Mouse (Mus musculus) MEL (cell line): ENCODE data around the gene Ctsa. TPM values are rescaled to one million over a fixed set of nuclear protein-coding genes. Genes with fewer than 3 reads are reported as not detected.

Experiments
- DNase-seq: peaks from one replicate; pipeline ENCODE4 v3.0.0; 2011; ENCODE audit warnings: low read depth, low spot score
- H3K27ac ChIP-seq: 2 replicates; pipeline ENCODE4 v1.5.1; 2012; ENCODE audit warnings: low read depth, mild to moderate bottlenecking, control low read depth, low read length, moderate library complexity; ENCODE audit not compliant: control insufficient read depth
- H3K27me3 ChIP-seq, 2 experiments: fragments of 150-350 bp in 1 of 2; sonication (generic) in 1 of 2; 2 replicates each; pipeline ENCODE4 v1.6.1; 2012; ENCODE audit warnings: low read length in 2 of 2, mild to moderate bottlenecking in 2 of 2, improper control_type of control experiment in 1 of 2, moderate library complexity in 1 of 2; ENCODE audit not compliant: insufficient read depth in 2 of 2, control insufficient read depth in 1 of 2
- H3K36me3 ChIP-seq, 2 experiments: 2 replicates each; pipeline ENCODE4 v1.6.1; 2012 to 2014; ENCODE audit warnings: low read length in 2 of 2, improper control_type of control experiment in 1 of 2, inconsistent platforms in 1 of 2, mild to moderate bottlenecking in 1 of 2; ENCODE audit not compliant: insufficient read depth in 2 of 2, control insufficient read depth in 1 of 2
- H3K4me1 ChIP-seq, 2 experiments: fragments of 150-350 bp in 1 of 2; sonication (generic) in 1 of 2; 2 replicates each; pipeline ENCODE4 v1.6.1; 2012; ENCODE audit warnings: low read length in 2 of 2, improper control_type of control experiment in 1 of 2, mild to moderate bottlenecking in 1 of 2; ENCODE audit not compliant: insufficient read depth in 2 of 2, control insufficient read depth in 1 of 2
- H3K4me3 ChIP-seq, 2 experiments: fragments of 150-350 bp in 1 of 2; sonication (generic) in 1 of 2; 2 replicates each; pipeline ENCODE4 v1.5.1; 2012; ENCODE audit warnings: low read depth in 2 of 2, low read length in 2 of 2, mild to moderate bottlenecking in 2 of 2, moderate library complexity in 2 of 2, control low read depth in 1 of 2, improper control_type of control experiment in 1 of 2; ENCODE audit not compliant: control insufficient read depth in 1 of 2, insufficient read depth in 1 of 2
- H3K79me2 ChIP-seq: 2 replicates; pipeline ENCODE4 v1.6.1; 2012; ENCODE audit warnings: mild to moderate bottlenecking, low read length, moderate library complexity; ENCODE audit not compliant: control insufficient read depth, poor library complexity, insufficient read depth
- H3K9ac ChIP-seq: 2 replicates; pipeline ENCODE4 v1.6.1; 2012; ENCODE audit warnings: low read depth, mild to moderate bottlenecking, control low read depth, low read length, moderate library complexity; ENCODE audit not compliant: control insufficient read depth, poor library complexity, severe bottlenecking
- H3K9me3 ChIP-seq: fragments of 150-350 bp; sonication (generic); replicated peaks from 2 replicates; pipeline ENCODE4 v1.6.1; 2012; ENCODE audit warnings: mild to moderate bottlenecking, low read length, improper control_type of control experiment, moderate library complexity; ENCODE audit not compliant: insufficient read depth
- BHLHE40 ChIP-seq: IDR thresholded peaks from 2 replicates; pipeline ENCODE4 v1.6.1; 2012; ENCODE audit warnings: low read depth, mild to moderate bottlenecking, inconsistent platforms, low read length, improper control_type of control experiment, borderline replicate concordance
- CHD1 ChIP-seq: IDR thresholded peaks from 2 replicates; pipeline ENCODE4 v1.6.1; 2012; ENCODE audit warnings: low read depth, mild to moderate bottlenecking, inconsistent platforms, low read length, improper control_type of control experiment
- CHD2 ChIP-seq: IDR thresholded peaks from 2 replicates; pipeline ENCODE4 v1.6.1; 2011; ENCODE audit warnings: low read length, improper control_type of control experiment
- CTCF ChIP-seq, 3 experiments: IDR thresholded peaks in 2 of 3; conservative IDR thresholded peaks in 1 of 3; 2 replicates each; pipeline ENCODE4 v1.5.1; 2011 to 2012; ENCODE audit warnings: low read length in 3 of 3, low read depth in 2 of 3, mild to moderate bottlenecking in 2 of 3, improper control_type of control experiment in 1 of 3, inconsistent platforms in 1 of 3, mixed read lengths in 1 of 3, moderate library complexity in 1 of 3; ENCODE audit not compliant: control insufficient read depth in 1 of 3, insufficient read depth in 1 of 3, poor library complexity in 1 of 3, severe bottlenecking in 1 of 3
- E2F4 ChIP-seq: IDR thresholded peaks from 2 replicates; pipeline ENCODE4 v1.6.1; 2011; ENCODE audit warnings: low read depth, low read length, improper control_type of control experiment, borderline replicate concordance
- ELF1 ChIP-seq: IDR thresholded peaks from 2 replicates; pipeline ENCODE4 v1.6.1; 2014; ENCODE audit warnings: low read depth, mild to moderate bottlenecking, inconsistent platforms, low read length, improper control_type of control experiment, moderate library complexity
- EP300 ChIP-seq, 2 experiments: IDR thresholded peaks; 2 replicates each; pipeline ENCODE4 v1.6.1; 2011; ENCODE audit warnings: improper control_type of control experiment in 2 of 2, low read length in 2 of 2, low read depth in 1 of 2, mild to moderate bottlenecking in 1 of 2
- ETS1 ChIP-seq: IDR thresholded peaks from 2 replicates; pipeline ENCODE4 v1.6.1; 2012; ENCODE audit warnings: low read depth, mild to moderate bottlenecking, inconsistent platforms, low read length, improper control_type of control experiment, moderate library complexity
- GABPA ChIP-seq: IDR thresholded peaks from 2 replicates; pipeline ENCODE4 v1.6.1; 2012; ENCODE audit warnings: low read depth, mild to moderate bottlenecking, inconsistent platforms, low read length, improper control_type of control experiment, moderate library complexity
- JUND ChIP-seq: IDR thresholded peaks from 2 replicates; pipeline ENCODE4 v1.6.1; 2011; ENCODE audit warnings: low read depth, mild to moderate bottlenecking, improper control_type of control experiment, low read length
- MAX ChIP-seq: IDR thresholded peaks from 2 replicates; pipeline ENCODE4 v1.6.1; 2011; ENCODE audit warnings: low read length, improper control_type of control experiment
- MAZ ChIP-seq: IDR thresholded peaks from 2 replicates; pipeline ENCODE4 v1.6.1; 2012; ENCODE audit warnings: low read depth, mild to moderate bottlenecking, inconsistent platforms, low read length, improper control_type of control experiment
- MXI1 ChIP-seq: IDR thresholded peaks from 2 replicates; pipeline ENCODE4 v1.6.1; 2011; ENCODE audit warnings: mild to moderate bottlenecking, low read depth, low read length, improper control_type of control experiment
- NELFE ChIP-seq: IDR thresholded peaks from 2 replicates; pipeline ENCODE4 v1.6.1; 2011; ENCODE audit warnings: low read depth, low read length, improper control_type of control experiment
- POLR2AphosphoS5 ChIP-seq: IDR thresholded peaks from 2 replicates; pipeline ENCODE4 v1.6.1; 2012; ENCODE audit warnings: low read depth, borderline replicate concordance, mild to moderate bottlenecking, inconsistent platforms, low read length, moderate library complexity, mixed read lengths
- RAD21 ChIP-seq: IDR thresholded peaks from 2 replicates; pipeline ENCODE4 v1.6.1; 2011; ENCODE audit warnings: mild to moderate bottlenecking, low read depth, low read length, improper control_type of control experiment
- SIN3A ChIP-seq: IDR thresholded peaks from 2 replicates; pipeline ENCODE4 v1.6.1; 2012; ENCODE audit warnings: low read length, improper control_type of control experiment, inconsistent platforms
- SMC3 ChIP-seq: IDR thresholded peaks from 2 replicates; pipeline ENCODE4 v1.6.1; 2011; ENCODE audit warnings: low read depth, low read length, improper control_type of control experiment
- USF1 ChIP-seq: IDR thresholded peaks from 2 replicates; pipeline ENCODE4 v1.6.1; 2014; ENCODE audit warnings: low read depth, mild to moderate bottlenecking, inconsistent platforms, low read length, improper control_type of control experiment, moderate library complexity
- USF2 ChIP-seq, 2 experiments: IDR thresholded peaks; 2 replicates each; pipeline ENCODE4 v1.6.1; 2011 to 2012; ENCODE audit warnings: improper control_type of control experiment in 2 of 2, low read length in 2 of 2, borderline replicate concordance in 1 of 2, inconsistent platforms in 1 of 2, low read depth in 1 of 2, mild to moderate bottlenecking in 1 of 2; ENCODE audit not compliant: insufficient read depth in 1 of 2
- ZKSCAN1 ChIP-seq: IDR thresholded peaks from 2 replicates; pipeline ENCODE4 v1.6.1; 2012; ENCODE audit warnings: low read depth, mild to moderate bottlenecking, inconsistent platforms, low read length, improper control_type of control experiment, moderate library complexity
- polyA plus RNA-seq, 2 experiments: library from polyadenylated mRNA; stranded (reverse) in 1 of 2; unstranded in 1 of 2; fragments of >175 nt in 1 of 2; fragments of >200 nt in 1 of 2; gene quantifications; 2 replicates each; pipeline versions ENCODE4 v1.2.1 to v1.2.4; 2012; ENCODE audit warnings: low replicate concordance in 2 of 2, low read depth in 1 of 2; ENCODE audit not compliant: insufficient read length in 2 of 2, insufficient read depth in 1 of 2, missing spikeins in 1 of 2
- total RNA-seq: library from RNA; depleted of rRNA; stranded (reverse); fragments of 300-350 nt; gene quantifications from 2 replicates; pipeline ENCODE4 v1.2.3, GENCODE M21; 2012

Ctsa gene
- total and polyA plus RNA-seq, 3 experiments = 50.5 to 87.7 TPM; not detected in 1

DNA sequence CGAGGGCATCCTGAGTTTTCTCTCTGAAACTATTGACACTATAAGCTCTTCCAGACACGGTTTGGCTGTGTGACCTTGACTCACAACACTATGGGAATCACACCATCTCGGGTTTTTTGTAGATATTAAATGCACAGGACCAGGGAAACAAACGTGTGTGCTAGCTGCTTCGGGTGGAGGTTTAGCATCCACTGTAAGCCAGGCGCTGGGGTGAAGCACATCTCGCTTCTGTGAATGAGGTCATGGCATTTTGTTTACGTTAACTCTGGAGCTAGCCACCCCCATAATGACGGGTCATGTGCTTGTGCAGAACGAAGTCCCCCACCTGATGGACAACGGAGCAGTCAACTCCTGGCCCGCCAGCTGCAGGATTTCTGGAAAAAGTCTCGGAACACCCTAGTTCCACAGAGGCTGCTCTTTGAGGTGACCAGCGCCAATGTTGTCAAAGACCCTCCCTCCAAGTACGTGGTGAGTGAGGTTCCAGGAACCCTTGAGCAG lies 46.2 kb upstream of the Ctsa start:
- Histone ChIP-seq H3K9ac (peak overlapping the region; percentile 66), H3K27ac (no peak overlapping the region; the same call in 1 of the 2 replicates), H3K27me3 (no peaks in the 10 kb centered on the region), H3K79me2 (no peaks in the 10 kb centered on the region; the same call in 1 of the 2 replicates), H3K4me1 (peaks cover 3 to 9% of the 10 kb centered on the region in 2 experiments; a peak in 3 of 4 replicates), H3K9me3 (no peaks in the 10 kb centered on the region), H3K4me3 (peak overlapping the region; percentile 63 to 88), H3K36me3 (peaks cover 0 to 5% of the 10 kb centered on the region in 2 experiments; a peak in 1 of 4 replicates)
- TF ChIP-seq ETS1 (no peak), SIN3A (peak; percentile 1; the same call in 1 of the 2 replicates)
- DNase-seq = no peak

DNA sequence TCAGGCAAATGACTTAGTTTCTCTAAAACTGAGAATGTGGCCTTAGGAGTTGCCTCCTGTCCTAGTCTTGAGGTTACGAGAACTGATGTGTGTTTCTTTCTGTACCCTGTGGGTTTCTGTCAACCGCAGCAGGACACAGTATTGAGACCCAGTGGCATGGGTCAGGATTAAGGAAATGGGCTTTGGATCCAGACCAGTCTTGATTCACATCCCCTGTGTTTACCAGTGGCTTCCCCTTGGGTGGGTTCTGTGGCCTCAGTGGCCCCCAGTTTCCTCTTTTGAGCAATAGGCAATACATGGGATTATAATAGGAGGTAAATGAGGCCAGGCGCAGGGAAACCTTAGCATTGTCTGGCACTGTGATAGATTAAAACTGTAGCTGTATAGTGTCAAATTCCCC lies 45.6 kb upstream of the Ctsa start:
- peaks cover 0 to 5% of the 10 kb centered on the region in 2 experiments; a peak in 1 of 4 replicates for H3K36me3 ChIP-seq
- no peaks in the 10 kb centered on the region for H3K27me3 ChIP-seq
- no peak overlapping the region for H3K27ac ChIP-seq
- H3K79me2 ChIP-seq = no peaks in the 10 kb centered on the region; the same call in 1 of the 2 replicates
- H3K9ac ChIP-seq = no peak overlapping the region
- no peak for DNase-seq
- peaks cover 3 to 9% of the 10 kb centered on the region in 2 experiments; a peak in 3 of 4 replicates for H3K4me1 ChIP-seq
- TF ChIP-seq CHD2 (no peak), ZKSCAN1 (no peak), MXI1 (no peak), ELF1 (no peak), MAX (no peak), USF1 (no peak), BHLHE40 (no peak), RAD21 (no peak), NELFE (no peak), CTCF (IDR thresholded peaks at IDR 0.05 in 2 of 3, conservative IDR thresholded peaks at IDR 0.05 in 1 of 3; ENCODE audit: control insufficient read depth in 1 of 3, insufficient read depth in 1 of 3, low read depth in 2 of 3, low read length in 3 of 3, poor library complexity in 1 of 3, severe bottlenecking in 1 of 3) (no peak), EP300 (IDR thresholded peaks at IDR 0.05; ENCODE audit: low read depth in 1 of 2, low read length in 2 of 2) (no peak), MAZ (no peak), POLR2AphosphoS5 (no peak), GABPA (no peak), CHD1 (no peak), JUND (no peak), USF2 (IDR thresholded peaks at IDR 0.05; ENCODE audit: borderline replicate concordance in 1 of 2, insufficient read depth in 1 of 2, low read depth in 1 of 2, low read length in 2 of 2) (no peak), E2F4 (no peak), SMC3 (no peak), SIN3A (no peak)
- H3K9me3 ChIP-seq = no peaks in the 10 kb centered on the region
- no peak overlapping the region for H3K4me3 ChIP-seq
